Mouse (Mus musculus): ENCODE measurements around the gene Ptrhd1. TPM values are rescaled to one million over a fixed set of nuclear protein-coding genes. Genes with fewer than 3 reads are reported as not detected.

The Ptrhd1 gene
- 0.66 and 2.1 TPM in 2 replicates for polyA plus RNA-seq (2012; ENCODE audit: low replicate concordance)

GRCm38 (mm10) chr12:4233572-4234508, at the start of gene Ptrhd1, which contains the start of gene Cenpo:
Gene Ptrhd1 (plus strand): TSS chr12:4234027.
Gene Cenpo (minus strand): TSS chr12:4234294.

Other genes with a start within 250 kb of the Ptrhd1 start
- 0.04 and 0.51 TPM in 2 replicates for gene Efr3b, start 195.1 kb upstream of the Ptrhd1 start, polyA plus RNA-seq (2012; ENCODE audit: low replicate concordance)
- gene Dnajc27, start 151.4 kb upstream of the Ptrhd1 start, polyA plus RNA-seq (2012; ENCODE audit: low replicate concordance), result 6.2 and 9.9 TPM in 2 replicates
- gene Adcy3, start 100.9 kb upstream of the Ptrhd1 start, polyA plus RNA-seq (2012; ENCODE audit: low replicate concordance), result 11.1 and 22.2 TPM in 2 replicates
- gene Cenpo, start 267 bp downstream of the Ptrhd1 start, polyA plus RNA-seq (2012; ENCODE audit: low replicate concordance), result 2.5 and 3.7 TPM in 2 replicates
- gene Ncoa1, start 243.2 kb downstream of the Ptrhd1 start, polyA plus RNA-seq (2012; ENCODE audit: low replicate concordance), result 14.6 and 14.8 TPM in 2 replicates

All from hematopoietic multipotent progenitor cell, adult 10-12 weeks (in vitro differentiated cells).